Mouse (Mus musculus): Measurements from ENCODE around the gene Pimreg. TPM values are rescaled to one million over a fixed set of nuclear protein-coding genes. Genes with fewer than 3 reads are reported as not detected.

Gene Pimreg
- polyA plus RNA-seq, 1 experiment from 2014 or later: 16.2 TPM

GRCm38 (mm10) chr11:72050895-72051858 lies 9.3 kb downstream of the Pimreg start:
- H3K27ac ChIP-seq (ENCODE audit: low read length): no peak overlapping the region
- no peaks in the 10 kb centered on the region for H3K9me3 ChIP-seq (replicated peaks; ENCODE audit: control insufficient read depth, low read length)
- ATAC-seq (ENCODE audit: low read depth): no peak; the same call in 1 of the 2 replicates
- peak overlapping the region; percentile 59 for H3K4me2 ChIP-seq (ENCODE audit: low read depth, low read length)
- peaks cover 28% of the 10 kb centered on the region for H3K27me3 ChIP-seq (ENCODE audit: control insufficient read depth, insufficient read depth, low read depth, low read length)
- H3K4me1 ChIP-seq (ENCODE audit: control insufficient read depth, low read depth, low read length): peaks cover 2% of the 10 kb centered on the region; the same call in 1 of the 2 replicates
- no peaks in the 10 kb centered on the region for H3K36me3 ChIP-seq (ENCODE audit: control insufficient read depth, insufficient read depth)
- no peak overlapping the region for H3K9ac ChIP-seq (ENCODE audit: low read depth, low read length)
- H3K4me3 ChIP-seq (ENCODE audit: low read depth, low read length): peak overlapping the region; percentile 35
- 3% methylated on average over 45 of the region's 45 CpGs for WGBS (ENCODE audit: insufficient replicate concordance)

- H3K27ac ChIP-seq (ENCODE audit: low read length): no peak overlapping the region
- H3K9me3 ChIP-seq (replicated peaks; ENCODE audit: control insufficient read depth, low read length): no peaks in the 10 kb centered on the region
- no peak for ATAC-seq (ENCODE audit: low read depth)
- H3K4me1 ChIP-seq (ENCODE audit: control insufficient read depth, low read depth, low read length): peaks cover 2% of the 10 kb centered on the region; the same call in 1 of the 2 replicates
- H3K4me2 ChIP-seq (ENCODE audit: low read depth, low read length): no peak overlapping the region
- no peak overlapping the region for H3K9ac ChIP-seq (ENCODE audit: low read depth, low read length)
- H3K27me3 ChIP-seq (ENCODE audit: control insufficient read depth, insufficient read depth, low read depth, low read length): peaks cover 28% of the 10 kb centered on the region
- no peak overlapping the region for H3K4me3 ChIP-seq (ENCODE audit: low read depth, low read length)
- H3K36me3 ChIP-seq (ENCODE audit: control insufficient read depth, insufficient read depth): no peaks in the 10 kb centered on the region
- WGBS (ENCODE audit: insufficient replicate concordance): 30% methylated on average over 3 of the region's 3 CpGs
These were observed 10.4 kb downstream of the Pimreg start for GRCm38 (mm10) chr11:72052221-72052620.

- H3K9ac ChIP-seq (ENCODE audit: low read depth, low read length): no peak overlapping the region
- H3K9me3 ChIP-seq (replicated peaks; ENCODE audit: control insufficient read depth, low read length): no peaks in the 10 kb centered on the region
- WGBS (ENCODE audit: insufficient replicate concordance): 4% methylated on average over 5 of the region's 5 CpGs
- ATAC-seq (ENCODE audit: low read depth): 0 out of 2 replicates have a peak, but pooled peaks have one; percentile 35
- H3K27me3 ChIP-seq (ENCODE audit: control insufficient read depth, insufficient read depth, low read depth, low read length): peaks cover 28% of the 10 kb centered on the region
- no peak overlapping the region for H3K4me3 ChIP-seq (ENCODE audit: low read depth, low read length)
- peaks cover 2% of the 10 kb centered on the region; the same call in 1 of the 2 replicates for H3K4me1 ChIP-seq (ENCODE audit: control insufficient read depth, low read depth, low read length)
- H3K27ac ChIP-seq (ENCODE audit: low read length): no peak overlapping the region
- H3K4me2 ChIP-seq (ENCODE audit: low read depth, low read length): no peak overlapping the region
- H3K36me3 ChIP-seq (ENCODE audit: control insufficient read depth, insufficient read depth): no peaks in the 10 kb centered on the region
These were observed 10.8 kb downstream of the Pimreg start for GRCm38 (mm10) chr11:72052636-72053035.

DNA sequence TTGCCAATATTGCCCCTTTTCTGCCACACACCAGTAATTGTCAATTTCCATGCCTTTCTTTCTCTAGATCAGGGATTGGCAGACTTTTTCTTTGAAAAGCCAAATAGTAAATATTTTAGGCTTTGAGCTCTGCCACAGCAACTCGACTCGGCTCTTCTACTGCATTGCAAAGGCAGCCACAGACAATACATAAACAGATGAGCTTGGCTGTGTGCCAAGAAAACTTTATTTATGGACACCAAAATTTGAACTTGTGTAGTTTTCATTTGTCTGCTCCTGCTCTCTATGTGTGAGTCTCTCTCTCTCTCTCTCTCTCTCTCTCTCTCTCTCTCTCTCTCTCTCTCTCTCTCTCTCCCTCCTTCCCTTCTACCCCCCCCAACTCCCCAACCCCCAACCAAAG lies 13.3 kb downstream of the Pimreg start:
- H3K9ac ChIP-seq (ENCODE audit: low read depth, low read length): no peak overlapping the region
- 45% methylated on average over 2 of the region's 2 CpGs for WGBS (ENCODE audit: insufficient replicate concordance)
- H3K27me3 ChIP-seq (ENCODE audit: control insufficient read depth, insufficient read depth, low read depth, low read length): peaks cover 19% of the 10 kb centered on the region
- peaks cover 2% of the 10 kb centered on the region; the same call in 1 of the 2 replicates for H3K4me1 ChIP-seq (ENCODE audit: control insufficient read depth, low read depth, low read length)
- H3K9me3 ChIP-seq (replicated peaks; ENCODE audit: control insufficient read depth, low read length): no peaks in the 10 kb centered on the region
- H3K36me3 ChIP-seq (ENCODE audit: control insufficient read depth, insufficient read depth): no peaks in the 10 kb centered on the region
- no peak overlapping the region for H3K4me3 ChIP-seq (ENCODE audit: low read depth, low read length)
- no peak for ATAC-seq (ENCODE audit: low read depth)
- no peak overlapping the region for H3K4me2 ChIP-seq (ENCODE audit: low read depth, low read length)
- H3K27ac ChIP-seq (ENCODE audit: low read length): no peak overlapping the region

- 46% methylated on average over 3 of the region's 3 CpGs for WGBS (ENCODE audit: insufficient replicate concordance)
- ATAC-seq (ENCODE audit: low read depth): no peak
These were observed 15.3 kb downstream of the Pimreg start for GRCm38 (mm10) chr11:72057166-72057565.

GRCm38 (mm10) chr11:72060416-72060815 lies 18.6 kb downstream of the Pimreg start:
- Histone ChIP-seq H3K4me1 (ENCODE audit: control insufficient read depth, low read depth, low read length) (no peaks in the 10 kb centered on the region), H3K36me3 (ENCODE audit: control insufficient read depth, insufficient read depth) (no peaks in the 10 kb centered on the region), H3K27ac (ENCODE audit: low read length) (no peak overlapping the region), H3K4me3 (ENCODE audit: low read depth, low read length) (no peak overlapping the region), H3K27me3 (ENCODE audit: control insufficient read depth, insufficient read depth, low read depth, low read length) (no peaks in the 10 kb centered on the region), H3K4me2 (ENCODE audit: low read depth, low read length) (no peak overlapping the region), H3K9ac (ENCODE audit: low read depth, low read length) (no peak overlapping the region), H3K9me3 (replicated peaks; ENCODE audit: control insufficient read depth, low read length) (no peaks in the 10 kb centered on the region)
- ATAC-seq (ENCODE audit: low read depth): no peak
- 55% methylated on average over 9 of the region's 9 CpGs for WGBS (ENCODE audit: insufficient replicate concordance)

More at GRCm38 (mm10) chr11:72057166-72057565, 15.3 kb downstream of the Pimreg start:
- H3K27ac ChIP-seq (ENCODE audit: low read length): no peak overlapping the region
- H3K4me3 ChIP-seq (ENCODE audit: low read depth, low read length): no peak overlapping the region
- H3K27me3 ChIP-seq (ENCODE audit: control insufficient read depth, insufficient read depth, low read depth, low read length): peaks cover 2% of the 10 kb centered on the region; the same call in 1 of the 2 replicates
- H3K4me1 ChIP-seq (ENCODE audit: control insufficient read depth, low read depth, low read length): no peaks in the 10 kb centered on the region
- H3K4me2 ChIP-seq (ENCODE audit: low read depth, low read length): no peak overlapping the region
- H3K36me3 ChIP-seq (ENCODE audit: control insufficient read depth, insufficient read depth): no peaks in the 10 kb centered on the region
- H3K9ac ChIP-seq (ENCODE audit: low read depth, low read length): no peak overlapping the region
- H3K9me3 ChIP-seq (replicated peaks; ENCODE audit: control insufficient read depth, low read length): no peaks in the 10 kb centered on the region

DNA sequence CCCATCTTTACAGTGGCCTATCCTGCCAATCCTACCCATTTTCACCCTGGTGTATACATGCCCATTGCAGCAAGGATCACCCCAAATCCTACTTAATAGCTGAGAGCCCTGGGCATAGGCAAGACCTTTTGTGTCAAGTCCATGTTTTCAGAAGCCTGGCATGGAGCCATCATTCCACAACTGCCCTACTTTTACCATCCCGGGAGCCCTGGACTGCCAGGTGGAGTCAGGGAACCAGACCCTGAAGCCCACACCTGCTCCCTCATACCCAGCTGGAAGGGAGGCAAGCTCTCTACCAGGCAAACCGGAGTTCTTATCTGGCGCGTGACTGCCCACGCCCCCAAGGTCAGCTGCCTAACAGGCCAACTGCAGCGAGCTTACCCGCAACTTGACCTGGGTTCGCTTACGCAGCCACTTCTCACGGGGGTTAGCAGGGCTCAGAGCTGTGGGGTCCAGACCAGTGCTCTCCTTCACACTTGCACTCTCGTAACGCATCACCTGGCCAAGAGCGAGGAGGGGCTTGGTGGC lies 19.3 kb downstream of the Pimreg start:
- H3K4me3 ChIP-seq (ENCODE audit: low read depth, low read length): no peak overlapping the region
- no peak overlapping the region for H3K4me2 ChIP-seq (ENCODE audit: low read depth, low read length)
- H3K9me3 ChIP-seq (replicated peaks; ENCODE audit: control insufficient read depth, low read length): no peaks in the 10 kb centered on the region
- no peak for ATAC-seq (ENCODE audit: low read depth)
- H3K36me3 ChIP-seq (ENCODE audit: control insufficient read depth, insufficient read depth): no peaks in the 10 kb centered on the region
- H3K9ac ChIP-seq (ENCODE audit: low read depth, low read length): no peak overlapping the region
- no peaks in the 10 kb centered on the region for H3K27me3 ChIP-seq (ENCODE audit: control insufficient read depth, insufficient read depth, low read depth, low read length)
- H3K4me1 ChIP-seq (ENCODE audit: control insufficient read depth, low read depth, low read length): no peaks in the 10 kb centered on the region
- H3K27ac ChIP-seq (ENCODE audit: low read length): no peak overlapping the region
- WGBS (ENCODE audit: insufficient replicate concordance): 68% methylated on average over 13 of the region's 13 CpGs

- no peak overlapping the region for H3K4me2 ChIP-seq (ENCODE audit: low read depth, low read length)
- H3K4me3 ChIP-seq (ENCODE audit: low read depth, low read length): no peak overlapping the region
- no peaks in the 10 kb centered on the region for H3K9me3 ChIP-seq (replicated peaks; ENCODE audit: control insufficient read depth, low read length)
- 59% methylated on average over 6 of the region's 6 CpGs for WGBS (ENCODE audit: insufficient replicate concordance)
- H3K9ac ChIP-seq (ENCODE audit: low read depth, low read length): no peak overlapping the region
- H3K27ac ChIP-seq (ENCODE audit: low read length): no peak overlapping the region
- H3K27me3 ChIP-seq (ENCODE audit: control insufficient read depth, insufficient read depth, low read depth, low read length): no peaks in the 10 kb centered on the region
- no peaks in the 10 kb centered on the region for H3K36me3 ChIP-seq (ENCODE audit: control insufficient read depth, insufficient read depth)
- no peak for ATAC-seq (ENCODE audit: low read depth)
- no peaks in the 10 kb centered on the region for H3K4me1 ChIP-seq (ENCODE audit: control insufficient read depth, low read depth, low read length)
These were observed 22.6 kb downstream of the Pimreg start for GRCm38 (mm10) chr11:72064414-72064813.

- no peak overlapping the region for H3K27ac ChIP-seq (ENCODE audit: low read length)
- no peaks in the 10 kb centered on the region for H3K4me1 ChIP-seq (ENCODE audit: control insufficient read depth, low read depth, low read length)
- 62% methylated on average over 8 of the region's 8 CpGs for WGBS (ENCODE audit: insufficient replicate concordance)
- H3K9me3 ChIP-seq (replicated peaks; ENCODE audit: control insufficient read depth, low read length): no peaks in the 10 kb centered on the region
- no peak for ATAC-seq (ENCODE audit: low read depth)
- no peak overlapping the region for H3K4me2 ChIP-seq (ENCODE audit: low read depth, low read length)
- H3K9ac ChIP-seq (ENCODE audit: low read depth, low read length): no peak overlapping the region
- H3K27me3 ChIP-seq (ENCODE audit: control insufficient read depth, insufficient read depth, low read depth, low read length): no peaks in the 10 kb centered on the region
- no peak overlapping the region for H3K4me3 ChIP-seq (ENCODE audit: low read depth, low read length)
- no peaks in the 10 kb centered on the region for H3K36me3 ChIP-seq (ENCODE audit: control insufficient read depth, insufficient read depth)
These were observed 23.3 kb downstream of the Pimreg start for GRCm38 (mm10) chr11:72065103-72065502.
